Mouse (Mus musculus): ENCODE data around the gene Map3k13. TPM values are rescaled to one million over a fixed set of nuclear protein-coding genes. Genes with fewer than 3 reads are reported as not detected.

Gene Map3k13
- polyA plus RNA-seq, 3 experiments from 2014 or later, result 0.26 to 0.42 (median 0.38) TPM

GRCm38 (mm10) chr16:21813164-21813834 is 19.2 kb downstream of the Map3k13 start:
- ATAC-seq, result no peak

GRCm38 (mm10) chr16:21814861-21815668 is 20.9 kb downstream of the Map3k13 start:
- ATAC-seq, result peak; percentile 80

GRCm38 (mm10) chr16:21815669-21816010 is 21.5 kb downstream of the Map3k13 start:
- ATAC-seq, result no peak

- ATAC-seq, result no peak
Measured at GRCm38 (mm10) chr16:21818132-21818531, 24.0 kb downstream of the Map3k13 start.

GRCm38 (mm10) chr16:21818629-21819028 is 24.5 kb downstream of the Map3k13 start:
- no peak for ATAC-seq

DNA sequence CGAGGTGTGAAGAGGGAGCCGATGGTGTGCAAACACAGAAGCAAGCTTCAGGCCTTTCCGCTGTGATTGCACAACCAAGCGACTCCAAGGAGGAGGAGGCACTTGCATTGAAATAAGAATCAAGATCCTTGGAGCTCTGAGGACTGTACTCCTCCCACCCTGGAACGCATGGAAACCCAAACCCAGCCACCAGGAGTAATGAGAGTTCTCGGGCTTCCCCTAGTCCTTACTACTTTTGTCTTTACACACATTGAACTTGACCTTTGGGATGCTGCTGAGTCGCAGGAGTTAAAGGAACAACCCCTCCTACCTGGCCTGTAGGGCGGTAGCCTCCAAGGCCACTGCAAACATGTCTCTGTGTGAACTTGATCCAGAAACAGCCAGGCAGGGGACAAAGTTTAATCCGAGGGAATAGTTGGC is 31.5 kb downstream of the Map3k13 start:
- ATAC-seq, result no peak

DNA sequence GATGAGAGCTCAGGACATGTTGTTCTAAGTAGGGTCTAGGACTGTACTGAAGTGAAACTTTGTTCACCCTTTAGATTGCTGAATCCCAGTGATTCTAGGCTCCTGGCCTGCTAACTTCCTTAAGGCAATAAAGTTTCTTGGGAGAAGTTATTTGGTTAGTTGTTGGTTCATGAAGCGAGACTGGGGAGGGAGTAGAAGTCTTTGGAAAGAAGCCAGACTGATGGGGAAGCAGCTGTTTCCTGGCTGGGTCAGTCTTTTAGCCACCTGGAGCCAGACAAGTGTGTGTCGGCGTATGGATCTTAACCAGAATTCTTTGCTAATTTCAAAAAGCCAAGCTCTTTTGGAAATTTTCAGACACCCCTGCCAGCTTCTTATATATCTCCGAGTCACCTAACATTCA is 33.0 kb downstream of the Map3k13 start:
- ATAC-seq, result no peak

DNA sequence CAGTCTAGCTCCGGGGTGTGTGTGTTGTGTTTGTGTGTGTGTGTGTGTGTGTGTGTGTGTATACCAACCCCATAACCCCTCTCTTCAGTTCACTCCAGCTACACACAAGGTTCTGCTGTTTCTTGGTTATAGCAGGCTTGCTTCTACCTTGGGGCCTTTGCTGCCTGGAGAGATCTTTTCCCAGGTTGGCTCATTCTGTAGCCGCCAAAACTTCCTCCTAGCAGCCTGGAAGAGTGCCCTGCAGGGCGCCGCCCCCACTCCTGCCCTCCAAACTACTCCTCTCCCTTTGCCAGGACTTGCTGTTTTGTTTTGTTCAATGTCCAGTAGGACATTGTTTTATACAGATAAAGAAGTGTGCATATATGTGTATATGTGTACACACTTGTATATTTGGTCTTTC is 33.4 kb downstream of the Map3k13 start:
- no peak for ATAC-seq

GRCm38 (mm10) chr16:21829711-21830110 is 35.6 kb downstream of the Map3k13 start:
- no peak for ATAC-seq

- no peak for ATAC-seq
Measured at GRCm38 (mm10) chr16:21830784-21831183, 36.6 kb downstream of the Map3k13 start.

GRCm38 (mm10) chr16:21831764-21832163 is 37.6 kb downstream of the Map3k13 start:
- no peak for ATAC-seq

DNA sequence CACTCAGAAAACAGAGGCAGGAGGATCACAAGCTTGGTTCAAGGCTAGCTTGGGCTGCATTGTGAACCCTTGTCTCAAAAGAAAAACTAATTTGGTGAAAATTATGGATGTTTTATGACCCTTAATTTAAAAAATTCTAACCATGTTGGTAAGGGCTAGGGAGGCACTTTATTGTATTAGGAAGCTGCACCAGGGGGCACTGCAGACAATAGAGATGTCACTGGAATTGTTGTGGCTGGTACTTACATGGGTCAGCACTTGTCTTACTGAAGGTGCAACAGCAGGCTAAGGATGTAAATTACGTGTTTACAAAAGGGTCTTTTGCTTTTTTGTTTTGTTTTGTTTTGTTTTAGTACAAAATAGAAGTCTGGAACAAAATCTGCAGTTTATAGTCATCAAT is 39.3 kb downstream of the Map3k13 start:
- ATAC-seq, result no peak

GRCm38 (mm10) chr16:21833970-21834369 is 39.8 kb downstream of the Map3k13 start:
- ATAC-seq, result no peak

DNA sequence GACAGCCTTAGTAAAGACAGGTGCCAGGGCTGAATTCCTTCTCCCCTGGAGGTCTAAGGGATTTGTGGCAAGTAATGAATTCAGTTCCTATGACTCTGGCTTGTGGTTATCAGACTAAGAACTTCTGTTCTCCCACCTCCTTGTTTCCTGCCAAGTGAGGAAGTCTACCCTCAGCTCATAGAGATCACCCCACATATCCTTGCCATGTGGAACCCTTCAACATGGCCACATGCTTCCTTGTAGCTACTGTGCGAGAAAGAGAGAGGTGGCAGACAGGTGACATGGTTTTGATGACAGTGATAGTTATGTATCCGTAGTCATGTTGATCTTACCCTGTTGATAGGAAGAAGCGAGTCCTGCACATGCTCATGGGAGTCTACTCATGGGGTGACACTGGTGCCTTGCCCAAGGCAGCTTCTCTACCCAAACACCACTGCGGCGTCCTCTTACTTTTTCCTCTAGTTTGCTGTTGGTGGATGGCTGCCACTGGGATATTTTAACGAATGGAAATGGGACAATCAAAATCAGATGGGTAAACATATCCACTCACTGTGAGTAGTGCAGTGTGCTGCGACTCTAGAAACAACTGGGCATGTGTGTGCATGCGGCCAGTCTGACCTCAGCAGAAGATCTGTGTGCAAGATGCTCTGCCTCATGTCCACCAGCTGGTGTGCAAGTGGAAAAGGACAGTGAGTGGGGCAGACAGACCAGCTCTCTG is 40.9 kb downstream of the Map3k13 start:
- peak; percentile 12 for ATAC-seq

- ATAC-seq, result peak; percentile 80
Measured at GRCm38 (mm10) chr16:21835584-21835931, 41.4 kb downstream of the Map3k13 start.

GRCm38 (mm10) chr16:21836311-21837072 is 42.3 kb downstream of the Map3k13 start:
- ATAC-seq, result peak; percentile 45

DNA sequence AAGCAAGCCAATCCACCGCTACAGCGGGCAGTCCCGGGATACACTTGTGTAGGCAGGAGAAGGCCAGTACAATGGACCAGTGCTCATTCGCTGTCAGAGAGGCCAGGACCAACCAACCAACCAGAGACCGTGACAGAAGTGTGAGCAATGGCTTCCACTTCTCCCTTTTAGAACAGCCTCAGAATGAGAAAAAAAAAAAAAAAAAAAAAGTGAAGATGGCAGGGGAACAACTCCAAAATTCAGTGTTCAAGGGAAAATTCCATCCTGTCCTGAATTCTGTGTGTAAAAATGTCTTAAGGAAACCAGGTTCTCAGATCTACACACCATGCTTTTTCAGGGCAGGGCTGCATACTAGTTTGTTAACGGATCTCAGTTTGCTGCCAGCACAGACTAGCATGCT is 43.5 kb downstream of the Map3k13 start:
- no peak for ATAC-seq

GRCm38 (mm10) chr16:21845800-21846671 is 51.9 kb downstream of the Map3k13 start:
- ATAC-seq, result peak; percentile 41

GRCm38 (mm10) chr16:21848444-21848843 is 54.3 kb downstream of the Map3k13 start:
- no peak for ATAC-seq

DNA sequence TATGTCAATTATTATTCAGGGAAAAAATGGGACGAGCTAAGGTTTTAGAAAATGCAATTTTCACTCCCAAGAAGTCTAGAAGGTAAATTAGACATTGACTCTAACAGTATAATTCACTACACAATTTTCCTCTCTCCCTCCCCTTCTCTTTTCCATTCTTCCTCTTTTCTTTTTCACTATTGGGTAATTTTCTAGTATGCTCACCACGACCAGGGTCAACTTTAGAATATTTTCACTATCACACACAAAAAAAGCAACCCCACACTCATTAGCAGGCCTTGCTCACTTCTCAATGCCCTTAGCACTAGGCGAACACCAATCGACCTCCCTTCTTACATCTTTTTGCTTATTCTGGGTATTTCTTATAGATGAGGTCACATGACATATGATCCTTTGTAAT is 54.7 kb downstream of the Map3k13 start:
- ATAC-seq, result no peak

DNA sequence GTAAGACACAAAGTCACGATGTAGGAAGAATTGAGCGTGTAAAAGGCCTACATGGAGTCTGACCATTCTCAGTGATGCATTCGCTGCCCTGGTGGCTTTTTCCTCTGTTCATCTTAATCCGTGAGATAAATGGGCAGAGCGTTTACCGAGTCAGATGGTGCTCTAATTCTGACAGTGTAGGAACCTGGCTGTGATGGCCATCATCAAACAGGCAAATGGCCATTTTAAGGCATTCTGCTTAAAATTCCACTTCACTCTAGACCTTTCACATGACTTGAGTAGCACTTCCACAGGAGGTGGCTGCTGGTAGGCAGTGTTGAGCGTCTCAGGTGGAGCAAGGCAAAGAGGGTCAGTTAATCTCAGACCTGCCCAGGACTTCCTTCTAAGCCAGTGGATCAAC is 58.2 kb downstream of the Map3k13 start:
- ATAC-seq, result no peak

GRCm38 (mm10) chr16:21853446-21853941 is 59.3 kb downstream of the Map3k13 start:
- no peak for ATAC-seq

Data from inflammation-experienced regulatory T-cells, adult 6 months (primary cell).